In the genomic region with DNA sequence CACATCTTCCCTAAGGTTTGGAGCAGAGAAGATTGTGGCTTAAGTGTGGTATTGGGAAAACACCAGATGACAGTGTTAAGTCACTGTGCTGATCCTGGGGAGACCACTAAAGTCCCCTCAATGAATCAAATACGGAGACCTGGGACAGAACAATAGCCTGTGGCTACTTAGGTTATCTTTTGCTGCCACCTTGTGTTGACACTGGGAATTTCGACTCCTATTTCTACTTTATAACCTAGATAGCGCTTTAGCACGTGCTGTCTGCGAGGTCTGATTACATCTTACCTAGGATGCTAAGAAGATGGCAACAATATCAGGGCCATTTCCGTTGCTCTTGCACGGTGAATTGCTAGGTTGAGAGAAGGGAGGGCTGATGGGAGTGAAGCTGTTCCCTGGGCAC, we compare ENCODE assay signal across 1 mouse cellular context.
A peak's percentile ranks its signal among the peaks of the same experiment; 100 is the strongest.
TF ChIP-seq lines count a peak whose summit lies in the region.

No protein-coding gene starts in this region.

TF ChIP-seq in CH12.LX, 34 proteins besides CTCF, POLR2A, EP300 and RAD21 (continued from another document):
- TF ChIP-seq JUND (conservative IDR thresholded peaks at IDR 0.05; ENCODE audit: low read depth, low read length): peak; percentile 31; the same call in 1 of the 2 replicates
- TF ChIP-seq ZC3H11A (IDR thresholded peaks at IDR 0.05; ENCODE audit: low read depth, low read length): peak; percentile 15; the same call in 1 of the 2 replicates
- TF ChIP-seq ELF1 (IDR thresholded peaks at IDR 0.05; ENCODE audit: low read depth, low read length): no peak
- TF ChIP-seq NRF1 (IDR thresholded peaks at IDR 0.05; ENCODE audit: low read depth, low read length): no peak
- no peak for TF ChIP-seq ZMIZ1 (IDR thresholded peaks at IDR 0.05; ENCODE audit: low read depth, low read length)
- TF ChIP-seq HCFC1 (IDR thresholded peaks at IDR 0.05; ENCODE audit: low read depth, low read length): no peak
- TF ChIP-seq MYC (IDR thresholded peaks at IDR 0.05; ENCODE audit: low read depth, low read length): peak; percentile 96
- TF ChIP-seq MAFK (IDR thresholded peaks at IDR 0.05; ENCODE audit: insufficient replicate concordance, low read length): no peak
- peak; percentile 78 for TF ChIP-seq SMC3 (IDR thresholded peaks at IDR 0.05; ENCODE audit: low read depth, low read length)
- TF ChIP-seq MAX (IDR thresholded peaks at IDR 0.05; ENCODE audit: low read length): peak; percentile 98
- TF ChIP-seq ZKSCAN1 (IDR thresholded peaks at IDR 0.05; ENCODE audit: borderline replicate concordance, low read depth, low read length): no peak
- TF ChIP-seq NELFE (IDR thresholded peaks at IDR 0.05; ENCODE audit: low read depth, low read length): no peak
